Mouse (Mus musculus): ENCODE data around the gene Mapk1.

Gene Mapk1

GRCm38 (mm10) chr16:17001109-17001508 is 17.9 kb downstream of the Mapk1 start:
- Histone ChIP-seq H3K36me3 (ENCODE audit: insufficient read depth, low read length) (peaks cover 53% of the 10 kb centered on the region), H3K4me3 (replicated peaks; ENCODE audit: low read length) (no peak overlapping the region), H3K27me3 (ENCODE audit: insufficient read depth, low read length) (no peaks in the 10 kb centered on the region), H3K9me3 (ENCODE audit: low read length) (no peaks in the 10 kb centered on the region), H3K4me1 (replicated peaks; ENCODE audit: low read depth, low read length) (peaks cover 77% of the 10 kb centered on the region)
- TF ChIP-seq NANOG (IDR thresholded peaks at IDR 0.05; ENCODE audit: borderline replicate concordance, low read length) = no peak
- TF ChIP-seq POU5F1 (IDR thresholded peaks at IDR 0.05; ENCODE audit: borderline replicate concordance, low read length) = peak; percentile 76; the same call in 1 of the 2 replicates
- TF ChIP-seq CTCF (conservative IDR thresholded peaks at IDR 0.05; ENCODE audit: low read length) = no peak

DNA sequence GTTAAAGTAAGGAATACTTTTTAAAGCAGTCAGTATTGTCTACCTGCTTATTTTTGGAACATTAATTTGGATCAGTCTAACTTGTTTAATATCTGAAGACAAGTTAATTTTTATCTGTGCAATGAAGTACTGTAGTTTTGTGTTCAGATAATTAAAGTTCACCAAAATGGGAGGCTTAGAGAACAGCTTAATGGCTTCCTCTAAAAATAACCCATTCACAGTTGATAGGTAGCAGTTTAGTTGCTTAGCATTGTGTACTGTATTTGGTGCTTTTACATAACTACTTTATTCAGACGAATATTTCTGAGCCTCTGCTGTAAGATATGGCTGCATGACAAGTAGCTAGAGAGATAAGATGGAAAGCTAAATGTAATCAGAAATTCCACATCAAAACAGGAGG is 23.9 kb downstream of the Mapk1 start:
- TF ChIP-seq CTCF (conservative IDR thresholded peaks at IDR 0.05; ENCODE audit: low read length) (no peak), POU5F1 (IDR thresholded peaks at IDR 0.05; ENCODE audit: borderline replicate concordance, low read length) (no peak), NANOG (IDR thresholded peaks at IDR 0.05; ENCODE audit: borderline replicate concordance, low read length) (no peak)
- no peak overlapping the region for H3K4me3 ChIP-seq (replicated peaks; ENCODE audit: low read length)
- peaks cover 60% of the 10 kb centered on the region for H3K36me3 ChIP-seq (ENCODE audit: insufficient read depth, low read length)
- H3K9me3 ChIP-seq (ENCODE audit: low read length) = no peaks in the 10 kb centered on the region
- peaks cover 37% of the 10 kb centered on the region for H3K4me1 ChIP-seq (replicated peaks; ENCODE audit: low read depth, low read length)
- no peaks in the 10 kb centered on the region for H3K27me3 ChIP-seq (ENCODE audit: insufficient read depth, low read length)

GRCm38 (mm10) chr16:17010036-17010435 is 26.9 kb downstream of the Mapk1 start:
- H3K9me3 ChIP-seq (ENCODE audit: low read length) = no peaks in the 10 kb centered on the region
- H3K4me1 ChIP-seq (replicated peaks; ENCODE audit: low read depth, low read length) = peaks cover 25% of the 10 kb centered on the region
- no peak for TF ChIP-seq NANOG (IDR thresholded peaks at IDR 0.05; ENCODE audit: borderline replicate concordance, low read length)
- no peak for TF ChIP-seq POU5F1 (IDR thresholded peaks at IDR 0.05; ENCODE audit: borderline replicate concordance, low read length)
- no peak for TF ChIP-seq CTCF (conservative IDR thresholded peaks at IDR 0.05; ENCODE audit: low read length)
- no peaks in the 10 kb centered on the region for H3K27me3 ChIP-seq (ENCODE audit: insufficient read depth, low read length)
- peaks cover 70% of the 10 kb centered on the region for H3K36me3 ChIP-seq (ENCODE audit: insufficient read depth, low read length)
- H3K4me3 ChIP-seq (replicated peaks; ENCODE audit: low read length) = no peak overlapping the region

DNA sequence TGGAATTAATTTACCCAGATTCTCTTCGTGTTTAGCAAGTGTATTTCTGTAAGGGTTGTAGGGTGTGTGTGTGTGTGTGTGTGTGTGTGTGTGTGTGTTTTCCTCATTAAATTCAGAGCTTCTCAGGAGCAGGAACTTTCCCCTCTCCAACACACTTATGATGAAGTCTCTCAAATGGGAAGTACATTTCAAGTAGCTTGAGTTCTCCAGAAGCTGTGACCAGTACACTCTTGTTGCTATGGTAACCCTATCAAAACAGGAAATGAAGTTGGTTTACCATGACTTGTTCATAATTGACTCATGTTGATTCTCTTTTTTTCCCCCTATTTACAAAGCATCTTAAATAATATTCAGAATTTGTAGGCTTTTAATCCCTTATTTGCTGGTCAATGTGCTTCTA is 29.4 kb downstream of the Mapk1 start:
- TF ChIP-seq CTCF (conservative IDR thresholded peaks at IDR 0.05; ENCODE audit: low read length) (no peak), POU5F1 (IDR thresholded peaks at IDR 0.05; ENCODE audit: borderline replicate concordance, low read length) (no peak), NANOG (IDR thresholded peaks at IDR 0.05; ENCODE audit: borderline replicate concordance, low read length) (no peak)
- Histone ChIP-seq H3K4me1 (replicated peaks; ENCODE audit: low read depth, low read length) (peaks cover 20% of the 10 kb centered on the region), H3K27me3 (ENCODE audit: insufficient read depth, low read length) (no peaks in the 10 kb centered on the region), H3K4me3 (replicated peaks; ENCODE audit: low read length) (no peak overlapping the region), H3K9me3 (ENCODE audit: low read length) (no peaks in the 10 kb centered on the region), H3K36me3 (ENCODE audit: insufficient read depth, low read length) (peaks cover 77% of the 10 kb centered on the region)

DNA sequence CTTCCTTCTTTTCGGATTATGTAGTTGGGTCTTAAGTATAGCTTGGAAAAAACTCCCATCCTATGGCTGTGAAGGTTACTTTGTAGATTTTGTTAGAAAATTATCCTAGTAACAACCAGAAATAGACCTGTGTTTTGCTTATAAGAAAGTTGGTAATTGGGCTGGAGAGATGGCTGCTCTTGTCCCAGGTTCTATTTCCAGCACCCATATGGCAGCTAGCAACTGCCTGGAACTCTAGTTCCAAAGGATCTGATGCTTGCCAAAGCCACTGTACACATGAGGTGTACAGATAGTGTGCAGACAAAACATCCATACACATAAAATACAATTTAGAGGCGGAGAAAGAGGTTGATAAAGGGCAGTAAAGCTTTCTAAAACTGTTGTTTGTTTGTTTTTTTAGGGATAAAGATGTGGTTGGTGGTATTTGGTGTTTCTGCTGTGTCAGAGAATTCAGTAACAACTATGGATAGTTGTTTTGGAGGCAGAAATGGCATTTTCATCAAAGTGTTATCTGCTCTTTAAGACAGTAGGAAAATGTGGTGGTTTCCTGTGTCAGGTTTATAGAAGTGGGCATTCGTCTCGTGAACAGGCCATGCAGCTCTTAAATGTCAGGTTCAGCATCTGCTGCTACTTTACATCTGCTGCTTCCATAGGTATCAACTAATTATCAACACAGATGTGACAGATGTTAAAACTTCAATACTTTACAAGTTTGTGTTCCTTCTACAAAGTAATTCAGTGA is 32.1 kb downstream of the Mapk1 start:
- Histone ChIP-seq H3K36me3 (ENCODE audit: insufficient read depth, low read length) (peaks cover 85% of the 10 kb centered on the region), H3K4me3 (replicated peaks; ENCODE audit: low read length) (no peak overlapping the region), H3K27me3 (ENCODE audit: insufficient read depth, low read length) (no peaks in the 10 kb centered on the region), H3K9me3 (ENCODE audit: low read length) (no peaks in the 10 kb centered on the region), H3K4me1 (replicated peaks; ENCODE audit: low read depth, low read length) (peaks cover 14% of the 10 kb centered on the region)
- TF ChIP-seq NANOG (IDR thresholded peaks at IDR 0.05; ENCODE audit: borderline replicate concordance, low read length) (no peak), CTCF (conservative IDR thresholded peaks at IDR 0.05; ENCODE audit: low read length) (no peak), POU5F1 (IDR thresholded peaks at IDR 0.05; ENCODE audit: borderline replicate concordance, low read length) (no peak)

DNA sequence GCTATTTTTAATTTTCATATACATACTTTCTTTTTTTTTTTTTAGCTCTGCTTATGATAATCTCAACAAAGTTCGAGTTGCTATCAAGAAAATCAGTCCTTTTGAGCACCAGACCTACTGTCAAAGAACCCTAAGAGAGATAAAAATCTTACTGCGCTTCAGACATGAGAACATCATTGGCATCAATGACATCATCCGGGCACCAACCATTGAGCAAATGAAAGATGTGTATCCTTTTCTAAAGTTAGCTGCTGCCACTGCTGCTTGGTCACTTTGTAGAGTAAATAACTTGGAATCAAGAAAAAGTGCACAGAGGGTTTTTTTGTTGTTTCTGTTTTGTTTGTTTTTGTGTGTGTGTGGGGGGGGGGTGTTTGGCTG is 32.7 kb downstream of the Mapk1 start:
- TF ChIP-seq POU5F1 (IDR thresholded peaks at IDR 0.05; ENCODE audit: borderline replicate concordance, low read length) = no peak
- no peak for TF ChIP-seq CTCF (conservative IDR thresholded peaks at IDR 0.05; ENCODE audit: low read length)
- TF ChIP-seq NANOG (IDR thresholded peaks at IDR 0.05; ENCODE audit: borderline replicate concordance, low read length) = no peak
- Histone ChIP-seq H3K4me1 (replicated peaks; ENCODE audit: low read depth, low read length) (peaks cover 16% of the 10 kb centered on the region), H3K27me3 (ENCODE audit: insufficient read depth, low read length) (no peaks in the 10 kb centered on the region), H3K4me3 (replicated peaks; ENCODE audit: low read length) (no peak overlapping the region), H3K36me3 (ENCODE audit: insufficient read depth, low read length) (peaks cover 90% of the 10 kb centered on the region), H3K9me3 (ENCODE audit: low read length) (no peaks in the 10 kb centered on the region)

DNA sequence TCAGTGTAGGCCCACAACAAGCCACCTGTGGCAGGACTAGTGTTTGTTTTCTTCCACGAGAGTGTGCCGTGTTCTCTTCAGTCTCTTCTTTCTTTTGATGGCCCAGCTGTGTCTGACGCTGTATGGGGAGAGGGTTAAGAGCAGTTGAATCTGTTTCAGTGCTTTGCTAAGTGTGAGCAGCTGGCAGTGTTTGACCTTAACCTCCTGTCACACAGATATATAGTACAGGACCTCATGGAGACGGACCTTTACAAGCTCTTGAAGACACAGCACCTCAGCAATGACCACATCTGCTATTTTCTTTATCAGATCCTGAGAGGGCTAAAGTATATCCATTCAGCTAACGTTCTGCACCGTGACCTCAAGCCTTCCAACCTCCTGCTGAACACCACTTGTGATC is 34.9 kb downstream of the Mapk1 start:
- Histone ChIP-seq H3K9me3 (ENCODE audit: low read length) (no peaks in the 10 kb centered on the region), H3K27me3 (ENCODE audit: insufficient read depth, low read length) (no peaks in the 10 kb centered on the region), H3K4me3 (replicated peaks; ENCODE audit: low read length) (no peak overlapping the region), H3K36me3 (ENCODE audit: insufficient read depth, low read length) (peaks cover 93% of the 10 kb centered on the region), H3K4me1 (replicated peaks; ENCODE audit: low read depth, low read length) (peaks cover 16% of the 10 kb centered on the region)
- TF ChIP-seq POU5F1 (IDR thresholded peaks at IDR 0.05; ENCODE audit: borderline replicate concordance, low read length) (no peak), NANOG (IDR thresholded peaks at IDR 0.05; ENCODE audit: borderline replicate concordance, low read length) (no peak), CTCF (conservative IDR thresholded peaks at IDR 0.05; ENCODE audit: low read length) (no peak)

DNA sequence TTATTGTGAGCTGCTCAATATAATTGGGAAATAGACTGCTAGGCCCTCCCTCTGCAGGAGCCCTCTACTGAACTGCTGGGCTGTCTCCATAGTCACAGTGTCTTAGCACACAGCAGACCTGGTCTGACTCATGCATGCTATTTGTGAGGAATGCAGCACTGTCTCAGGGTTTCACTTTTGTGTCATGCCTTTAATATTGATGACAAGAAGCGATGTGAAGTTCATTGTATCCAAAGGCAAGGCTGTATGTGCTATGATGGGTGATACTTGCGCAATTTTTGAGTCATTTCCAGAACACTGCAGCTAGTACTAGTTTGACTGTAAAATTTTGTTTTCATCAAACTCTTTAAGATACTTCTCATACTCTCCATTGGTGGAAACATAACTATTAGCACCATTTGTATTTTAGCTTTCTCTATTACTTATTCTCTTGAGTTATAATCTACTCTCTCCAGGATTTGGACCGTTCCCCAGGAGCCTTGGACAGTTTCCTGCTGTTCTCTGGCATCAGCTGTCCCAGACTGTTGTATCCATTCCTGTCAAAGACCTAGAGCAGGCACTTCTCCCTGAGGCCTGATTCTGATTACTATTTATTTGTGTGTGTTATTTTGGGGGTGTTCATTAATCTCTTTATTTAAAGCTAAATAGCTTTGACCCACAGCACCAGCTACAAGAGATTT is 41.4 kb downstream of the Mapk1 start:
- Histone ChIP-seq H3K4me1 (replicated peaks; ENCODE audit: low read depth, low read length) (peaks cover 9% of the 10 kb centered on the region; the same call in 1 of the 2 replicates), H3K9me3 (ENCODE audit: low read length) (no peaks in the 10 kb centered on the region), H3K4me3 (replicated peaks; ENCODE audit: low read length) (no peak overlapping the region), H3K36me3 (ENCODE audit: insufficient read depth, low read length) (peaks cover 93% of the 10 kb centered on the region), H3K27me3 (ENCODE audit: insufficient read depth, low read length) (no peaks in the 10 kb centered on the region)
- TF ChIP-seq CTCF (conservative IDR thresholded peaks at IDR 0.05; ENCODE audit: low read length) (no peak), POU5F1 (IDR thresholded peaks at IDR 0.05; ENCODE audit: borderline replicate concordance, low read length) (no peak), NANOG (IDR thresholded peaks at IDR 0.05; ENCODE audit: borderline replicate concordance, low read length) (no peak)

All from E14TG2a.4 (cell line).